Mouse (Mus musculus) small intestine, adult 10 weeks (tissue): ENCODE data around the gene Tmem81. TPM values are rescaled to one million over a fixed set of nuclear protein-coding genes. Genes with fewer than 3 reads are reported as not detected.

Experiments used
- polyA plus RNA-seq: library from polyadenylated mRNA; stranded (reverse); fragments of 350-450 nt; fragmentation: Illumina TruSeq; extraction: RNeasy Lipid Tissue Mini Kit (QIAGEN cat#74804); gene quantifications from one replicate; pipeline ENCODE4 v1.2.3, GENCODE M21; 2014; ENCODE audit warnings: low replicate concordance

The Tmem81 gene
- 3.5 TPM for polyA plus RNA-seq

GRCm38 (mm10) chr1:132506058-132506457 lies at the start of gene Tmem81:
Gene Tmem81 (plus strand): TSS chr1:132506230.

GRCm38 (mm10) chr1:132476928-132477691 lies 28.9 kb upstream of the Tmem81 start, which contains the start of gene Rbbp5:
Gene Rbbp5 (plus strand): TSS chr1:132477365.

GRCm38 (mm10) chr1:132542762-132543306 lies 36.8 kb downstream of the Tmem81 start, which contains the start of gene Cntn2:
Gene Cntn2 (minus strand): TSS chr1:132543256.

Other genes starting within 250 kb of the Tmem81 start
- gene Klhdc8a, start 207.6 kb upstream of the Tmem81 start, polyA plus RNA-seq = 0.11 TPM
- 28.3 TPM for gene Nuak2, start 190.1 kb upstream of the Tmem81 start, polyA plus RNA-seq
- 0.37 TPM for gene Tmcc2, start 114.9 kb upstream of the Tmem81 start, polyA plus RNA-seq
- 7.6 TPM for gene Dstyk, start 88.7 kb upstream of the Tmem81 start, polyA plus RNA-seq
- 29.4 TPM for gene Rbbp5, start 28.9 kb upstream of the Tmem81 start, polyA plus RNA-seq
- gene Cntn2, start 37.0 kb downstream of the Tmem81 start, polyA plus RNA-seq = not detected
- 0.04 TPM for gene Nfasc, start 235.6 kb downstream of the Tmem81 start, polyA plus RNA-seq